Mouse (Mus musculus): Measurements from ENCODE around the gene Dtx4.
A peak's percentile ranks its signal among the peaks of the same experiment; 100 is the strongest.

The Dtx4 gene

GRCm38 (mm10) chr19:12493453-12494186 is 7.6 kb downstream of the Dtx4 start:
- no peak for DNase-seq (ENCODE audit: low spot score)

GRCm38 (mm10) chr19:12491636-12492035 is 9.6 kb downstream of the Dtx4 start:
- DNase-seq (ENCODE audit: low spot score), result no peak

- DNase-seq (ENCODE audit: low spot score), result no peak
Measured at GRCm38 (mm10) chr19:12489675-12490570, 11.3 kb downstream of the Dtx4 start.

GRCm38 (mm10) chr19:12488969-12489674 is 12.1 kb downstream of the Dtx4 start:
- no peak for DNase-seq (ENCODE audit: low spot score)

GRCm38 (mm10) chr19:12488205-12488966 is 12.9 kb downstream of the Dtx4 start:
- DNase-seq (ENCODE audit: low spot score), result no peak

- DNase-seq (ENCODE audit: low spot score), result no peak
Measured at GRCm38 (mm10) chr19:12487511-12488204, 13.6 kb downstream of the Dtx4 start.

GRCm38 (mm10) chr19:12486875-12487274 is 14.4 kb downstream of the Dtx4 start:
- DNase-seq (ENCODE audit: low spot score), result no peak

GRCm38 (mm10) chr19:12485631-12486030 is 15.6 kb downstream of the Dtx4 start:
- no peak for DNase-seq (ENCODE audit: low spot score)

GRCm38 (mm10) chr19:12485223-12485622 is 16.0 kb downstream of the Dtx4 start:
- no peak for DNase-seq (ENCODE audit: low spot score)

GRCm38 (mm10) chr19:12484210-12484609 is 17.0 kb downstream of the Dtx4 start:
- no peak for DNase-seq (ENCODE audit: low spot score)

- DNase-seq (ENCODE audit: low spot score), result no peak
Measured at GRCm38 (mm10) chr19:12483782-12484181, 17.5 kb downstream of the Dtx4 start.

- DNase-seq (ENCODE audit: low spot score), result no peak
Measured at GRCm38 (mm10) chr19:12478369-12478768, 22.9 kb downstream of the Dtx4 start.

GRCm38 (mm10) chr19:12476721-12477270 is 24.5 kb downstream of the Dtx4 start:
- DNase-seq (ENCODE audit: low spot score), result no peak

- peak; percentile 68 for DNase-seq (ENCODE audit: low spot score)
Measured at GRCm38 (mm10) chr19:12475380-12476250, 25.6 kb downstream of the Dtx4 start.

- DNase-seq (ENCODE audit: low spot score), result no peak
Measured at GRCm38 (mm10) chr19:12473951-12474350, 27.3 kb downstream of the Dtx4 start.

GRCm38 (mm10) chr19:12473201-12473641 is 28.0 kb downstream of the Dtx4 start:
- no peak for DNase-seq (ENCODE audit: low spot score)

GRCm38 (mm10) chr19:12472381-12472976 is 28.8 kb downstream of the Dtx4 start:
- no peak for DNase-seq (ENCODE audit: low spot score)

- DNase-seq (ENCODE audit: low spot score), result no peak
Measured at GRCm38 (mm10) chr19:12471866-12472265, 29.4 kb downstream of the Dtx4 start.

- no peak for DNase-seq (ENCODE audit: low spot score)
Measured at GRCm38 (mm10) chr19:12467436-12467835, 33.8 kb downstream of the Dtx4 start.
